Comparison of ENCODE assay signal across 8 mouse cellular contexts in genomic region chr6:84139932-84140331, GRCm38 (mm10).
DNase-seq lines count a peak whose midpoint lies in the region; ATAC-seq lines count a peak whose summit lies in the region.

No protein-coding gene starts in this region.

- no peak overlapping the region for H3K4me3 ChIP-seq in heart, embryonic 12.5 days
- H3K4me3 ChIP-seq in forebrain, embryonic 15.5 days, result no peak overlapping the region

- no peaks in the 10 kb centered on the region for H3K27me3 ChIP-seq in heart, embryonic 12.5 days (replicated peaks)
- no peaks in the 10 kb centered on the region for H3K27me3 ChIP-seq in forebrain, embryonic 15.5 days

- H3K4me1 ChIP-seq in heart, embryonic 12.5 days (replicated peaks), result peaks cover 23% of the 10 kb centered on the region
- peaks cover 17% of the 10 kb centered on the region for H3K4me1 ChIP-seq in forebrain, embryonic 15.5 days

- peaks cover 35% of the 10 kb centered on the region for H3K36me3 ChIP-seq in heart, embryonic 12.5 days
- no peaks in the 10 kb centered on the region for H3K36me3 ChIP-seq in forebrain, embryonic 15.5 days

- H3K9ac ChIP-seq in heart, embryonic 12.5 days, result no peak overlapping the region
- no peak overlapping the region for H3K9ac ChIP-seq in forebrain, embryonic 15.5 days (replicated peaks)

- ATAC-seq in heart, embryonic 12.5 days (ENCODE audit: insufficient number of reproducible peaks, low FRiP score), result no peak; the same call in 1 of the 2 replicates
- no peak for ATAC-seq in megakaryocyte-erythroid progenitor cell, adult 5-6 weeks (replicated peaks; ENCODE audit: low FRiP score, low TSS enrichment, poor library complexity, severe bottlenecking)
- no peak for ATAC-seq in forebrain, embryonic 15.5 days (replicated peaks)

- DNase-seq in heart, adult 18-20 months, result peak; percentile 85 to 88
- peak; percentile 86 for DNase-seq in adipocyte (ENCODE audit: low spot score)
- peak; percentile 90 for DNase-seq in gastrocnemius, adult 18-20 months (ENCODE audit: low spot score)
- peak; percentile 94 for DNase-seq in kidney, adult 8-10 months
- no peak for DNase-seq in testis, postnatal 14 days (ENCODE audit: low spot score)

- WGBS in heart, embryonic 12.5 days, result 49% methylated on average over 14 of the region's 14 CpGs
- WGBS in forebrain, embryonic 15.5 days, result 76% methylated on average over 14 of the region's 14 CpGs

- no peak overlapping the region for H3K27ac ChIP-seq in heart, embryonic 12.5 days (ENCODE audit: poor library complexity, severe bottlenecking)
- no peak overlapping the region for H3K27ac ChIP-seq in forebrain, embryonic 15.5 days (replicated peaks)

- no peaks in the 10 kb centered on the region for H3K9me3 ChIP-seq in heart, embryonic 12.5 days (replicated peaks)
- no peaks in the 10 kb centered on the region for H3K9me3 ChIP-seq in forebrain, embryonic 15.5 days

- H3K4me2 ChIP-seq in heart, embryonic 12.5 days, result no peak overlapping the region
- H3K4me2 ChIP-seq in forebrain, embryonic 15.5 days (replicated peaks), result no peak overlapping the region
